Mouse (Mus musculus): ENCODE measurements around the gene Ptch2. TPM values are rescaled to one million over a fixed set of nuclear protein-coding genes. Genes with fewer than 3 reads are reported as not detected.

The Ptch2 gene
- polyA plus RNA-seq, 1 experiment from 2014 or later = 9.0 TPM

Small RNAs within 50 kb of the gene (microRNA-seq; reads per million reads assigned to microRNA genes)
- gene Gm22398 = not detected

Other genes with a start within 250 kb of the Ptch2 start
- 6.7 and 6.8 TPM in 2 replicates for gene Zswim5, start 218.7 kb upstream of the Ptch2 start, polyA plus RNA-seq (2015; fragmentation: Nextera tagmentation; extraction: Ambion mirVana)
- 51.4 and 59.7 TPM in 2 replicates for gene Urod, start 101.7 kb upstream of the Ptch2 start, polyA plus RNA-seq (2015; fragmentation: Nextera tagmentation; extraction: Ambion mirVana)
- 25.8 and 27.0 TPM in 2 replicates for gene Hectd3, start 100.8 kb upstream of the Ptch2 start, polyA plus RNA-seq (2015; fragmentation: Nextera tagmentation; extraction: Ambion mirVana)
- 44.6 and 46.2 TPM in 2 replicates for gene Eif2b3, start 76.7 kb upstream of the Ptch2 start, polyA plus RNA-seq (2015; fragmentation: Nextera tagmentation; extraction: Ambion mirVana)
- gene Btbd19, start 29.6 kb downstream of the Ptch2 start, polyA plus RNA-seq (2015; fragmentation: Nextera tagmentation; extraction: Ambion mirVana) = 3.9 and 4.3 TPM in 2 replicates
- 0.42 TPM in 1 of 2 replicates, not detected in the other for gene Tctex1d4, start 30.7 kb downstream of the Ptch2 start, polyA plus RNA-seq (2015; fragmentation: Nextera tagmentation; extraction: Ambion mirVana)
- 19.1 and 19.3 TPM in 2 replicates for gene Plk3, start 37.9 kb downstream of the Ptch2 start, polyA plus RNA-seq (2015; fragmentation: Nextera tagmentation; extraction: Ambion mirVana)
- 430 and 431 TPM in 2 replicates for gene Rps8, start 60.2 kb downstream of the Ptch2 start, polyA plus RNA-seq (2015; fragmentation: Nextera tagmentation; extraction: Ambion mirVana)
- gene Kif2c, start 86.6 kb downstream of the Ptch2 start, polyA plus RNA-seq (2015; fragmentation: Nextera tagmentation; extraction: Ambion mirVana) = 8.1 and 10.0 TPM in 2 replicates
- 9.6 and 11.1 TPM in 2 replicates for gene Tmem53, start 155.9 kb downstream of the Ptch2 start, polyA plus RNA-seq (2015; fragmentation: Nextera tagmentation; extraction: Ambion mirVana)
- 1.8 TPM in 2 replicates for gene Armh1, start 156.1 kb downstream of the Ptch2 start, polyA plus RNA-seq (2015; fragmentation: Nextera tagmentation; extraction: Ambion mirVana)

Measured in midbrain, embryonic 15.5 days (tissue).